Mouse (Mus musculus): ENCODE results near the gene Fam207a.

DNA sequence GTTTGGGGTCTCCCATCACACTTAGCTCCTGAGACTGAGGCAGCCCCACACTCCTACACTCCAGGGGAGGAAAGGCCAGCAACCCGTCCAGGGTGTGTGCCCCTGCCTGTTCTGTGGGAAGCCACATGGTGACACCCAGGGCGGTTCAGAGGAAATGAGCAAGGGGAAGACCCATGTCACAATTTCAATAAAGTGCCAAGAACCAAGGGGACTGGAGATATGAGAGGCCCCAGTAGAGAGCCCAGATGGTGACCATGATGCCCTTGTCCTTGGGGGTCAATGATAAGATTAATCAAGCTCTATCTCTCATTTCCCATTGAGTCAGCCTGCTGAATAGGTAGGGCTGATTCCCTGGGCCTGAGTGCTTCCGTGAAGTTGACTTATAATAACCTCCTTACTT is 3.6 kb upstream of the Fam207a start:
- TF ChIP-seq CTCF (IDR thresholded peaks at IDR 0.05; ENCODE audit: low read depth) (no peak), EP300 (IDR thresholded peaks at IDR 0.05; ENCODE audit: low read depth) (no peak)

Data from liver, postnatal 0 days (tissue).